Mouse (Mus musculus): ENCODE measurements around the gene Phf24. TPM values are rescaled to one million over a fixed set of nuclear protein-coding genes. Genes with fewer than 3 reads are reported as not detected.

The Phf24 gene
- 0.73 and 0.83 TPM in 2 replicates for polyA plus RNA-seq (2015; fragmentation: Nextera tagmentation; extraction: Ambion mirVana)

DNA sequence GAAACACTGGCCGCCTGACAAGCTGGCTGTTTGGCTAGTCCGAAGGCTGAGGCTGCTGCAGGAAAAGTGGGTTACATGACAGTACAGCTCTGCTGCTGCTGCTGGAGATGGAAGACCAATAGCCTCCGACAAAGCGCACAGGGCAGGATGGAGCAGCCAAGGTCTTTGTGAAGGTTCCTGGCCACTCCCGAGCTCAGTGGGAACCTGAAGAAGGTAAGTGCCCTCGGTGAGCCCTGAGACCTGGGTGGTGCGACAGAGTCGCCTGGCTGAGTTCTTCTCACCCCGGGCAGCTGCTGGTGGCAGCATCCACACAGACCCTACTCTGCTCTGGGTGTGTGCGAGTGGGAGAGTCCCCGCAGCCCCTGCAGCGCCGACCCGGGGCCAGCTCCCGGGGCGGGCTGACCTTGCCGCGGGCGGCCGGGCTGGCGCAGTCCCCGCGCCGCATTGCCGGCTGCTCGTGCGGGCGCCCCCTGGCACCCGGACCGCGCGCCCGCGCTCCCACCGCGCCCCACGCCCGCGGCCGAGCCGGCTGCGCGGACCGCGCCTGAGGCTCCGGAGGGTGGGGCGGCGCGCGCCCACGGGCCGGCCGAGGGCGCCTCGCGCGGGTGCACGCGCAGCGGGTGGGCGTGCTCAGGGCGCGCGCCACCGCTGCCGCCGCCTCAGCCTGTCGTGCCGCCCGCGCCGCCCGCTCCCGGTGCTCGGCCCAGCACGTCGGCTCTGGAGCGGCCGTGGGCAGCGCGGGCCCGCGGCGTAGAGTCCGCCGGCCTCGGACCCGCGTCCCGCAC, at the start of gene Phf24:
Gene Phf24 (plus strand): TSS at position 44 of the 785 bp plus-strand sequence.
- peak; percentile 82 for ATAC-seq
- Histone ChIP-seq H3K27me3 (replicated peaks; ENCODE audit: control insufficient read depth, insufficient read depth, low read length) (peaks cover 37% of the 10 kb centered on the region), H3K4me2 (ENCODE audit: low read depth, low read length) (peak within 1 kb of the TSS; percentile 97), H3K4me1 (ENCODE audit: control insufficient read depth, insufficient read depth, low read length) (peaks cover 3% of the 10 kb centered on the region; the same call in 1 of the 2 replicates), H3K4me3 (ENCODE audit: low read length) (peak within 1 kb of the TSS; percentile 65), H3K9ac (ENCODE audit: low read depth, low read length) (peak within 1 kb of the TSS; percentile 77), H3K9me3 (ENCODE audit: control insufficient read depth, low read length) (no peaks in the 10 kb centered on the region), H3K27ac (ENCODE audit: low read length) (no peak within 1 kb of the TSS), H3K36me3 (ENCODE audit: control insufficient read depth, insufficient read depth, low read length) (no peaks in the 10 kb centered on the region)
- WGBS: under 1% methylated on average over 54 of the region's 90 CpGs

DNA sequence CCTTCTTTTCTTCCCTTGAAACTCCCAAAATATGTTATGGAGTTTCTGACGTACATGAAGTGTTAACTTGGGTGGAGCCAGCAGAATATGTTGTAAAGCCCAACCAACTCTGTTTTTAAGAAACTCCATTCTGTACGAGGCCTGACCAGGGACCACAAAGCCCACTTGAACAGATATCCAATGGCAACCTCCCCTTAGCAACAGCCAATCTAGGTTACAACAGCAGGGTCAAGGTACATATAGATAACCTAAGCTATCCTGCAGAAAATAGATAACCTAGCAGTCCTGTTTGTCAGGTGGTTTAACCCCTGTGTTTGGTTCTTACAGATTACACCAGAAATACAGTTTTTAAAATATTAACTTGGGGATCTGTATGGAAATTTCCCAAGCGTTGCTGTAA, 49.1 kb upstream of the Phf24 start:
- 39% methylated on average over 3 of the region's 3 CpGs for WGBS
- peak; percentile 95 for ATAC-seq
- no peak overlapping the region for H3K9ac ChIP-seq (ENCODE audit: low read depth, low read length)
- H3K4me1 ChIP-seq (ENCODE audit: control insufficient read depth, insufficient read depth, low read length): no peaks in the 10 kb centered on the region
- H3K4me3 ChIP-seq (ENCODE audit: low read length): no peak overlapping the region
- no peaks in the 10 kb centered on the region for H3K27me3 ChIP-seq (replicated peaks; ENCODE audit: control insufficient read depth, insufficient read depth, low read length)
- no peaks in the 10 kb centered on the region for H3K9me3 ChIP-seq (ENCODE audit: control insufficient read depth, low read length)
- H3K4me2 ChIP-seq (ENCODE audit: low read depth, low read length): 0 out of 2 replicates have a peak overlapping the region, but pooled peaks have one; percentile 26
- 0 out of 2 replicates have a peak overlapping the region, but pooled peaks have one; percentile 12 for H3K27ac ChIP-seq (ENCODE audit: low read length)
- H3K36me3 ChIP-seq (ENCODE audit: control insufficient read depth, insufficient read depth, low read length): no peaks in the 10 kb centered on the region

DNA sequence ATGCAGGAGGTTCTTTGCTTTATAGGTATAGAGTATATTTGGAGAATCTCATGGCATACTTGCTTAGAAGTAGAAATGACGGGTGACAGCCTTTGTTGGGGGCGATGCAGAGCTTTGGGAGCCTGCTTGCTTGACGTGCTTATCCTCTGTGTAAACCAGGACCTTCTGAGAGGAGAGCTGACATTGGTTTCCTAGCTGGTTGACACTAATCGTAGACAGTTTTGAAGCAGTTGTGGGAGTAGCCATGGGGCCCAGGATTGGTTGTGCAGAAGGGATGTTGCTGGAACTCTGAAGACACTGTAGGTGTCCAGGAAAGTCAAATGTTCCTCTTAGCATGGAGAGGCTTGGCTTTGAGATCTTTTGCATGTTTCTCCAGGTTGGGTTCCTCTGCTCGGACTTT, 48.3 kb upstream of the Phf24 start:
- no peaks in the 10 kb centered on the region for H3K27me3 ChIP-seq (replicated peaks; ENCODE audit: control insufficient read depth, insufficient read depth, low read length)
- no peaks in the 10 kb centered on the region for H3K9me3 ChIP-seq (ENCODE audit: control insufficient read depth, low read length)
- WGBS: 84% methylated on average over 5 of the region's 5 CpGs
- no peaks in the 10 kb centered on the region for H3K36me3 ChIP-seq (ENCODE audit: control insufficient read depth, insufficient read depth, low read length)
- ATAC-seq: no peak
- H3K9ac ChIP-seq (ENCODE audit: low read depth, low read length): no peak overlapping the region
- H3K27ac ChIP-seq (ENCODE audit: low read length): no peak overlapping the region
- no peak overlapping the region for H3K4me3 ChIP-seq (ENCODE audit: low read length)
- H3K4me1 ChIP-seq (ENCODE audit: control insufficient read depth, insufficient read depth, low read length): no peaks in the 10 kb centered on the region
- H3K4me2 ChIP-seq (ENCODE audit: low read depth, low read length): no peak overlapping the region

DNA sequence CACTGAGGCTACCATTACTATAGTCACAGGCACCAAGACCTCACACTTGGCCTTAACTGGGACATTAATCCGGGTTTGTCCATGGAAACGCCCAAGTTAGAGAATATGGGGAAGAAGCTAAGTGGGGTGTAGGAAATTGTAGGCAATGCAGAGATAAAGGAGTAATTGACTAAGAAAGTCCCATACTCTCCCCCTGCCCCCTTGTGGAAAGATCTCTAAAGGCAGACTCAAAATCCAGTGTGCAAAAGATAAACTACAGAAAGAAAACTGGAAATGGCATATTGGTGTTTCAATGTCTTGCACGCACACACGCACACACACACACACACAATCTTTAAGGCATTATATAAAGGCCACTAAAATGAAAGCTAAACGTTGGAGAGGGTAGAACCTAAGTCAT, 45.7 kb upstream of the Phf24 start:
- no peaks in the 10 kb centered on the region for H3K36me3 ChIP-seq (ENCODE audit: control insufficient read depth, insufficient read depth, low read length)
- 77% methylated on average over 5 of the region's 5 CpGs for WGBS
- no peak overlapping the region for H3K27ac ChIP-seq (ENCODE audit: low read length)
- no peaks in the 10 kb centered on the region for H3K9me3 ChIP-seq (ENCODE audit: control insufficient read depth, low read length)
- no peak overlapping the region for H3K4me3 ChIP-seq (ENCODE audit: low read length)
- no peaks in the 10 kb centered on the region for H3K27me3 ChIP-seq (replicated peaks; ENCODE audit: control insufficient read depth, insufficient read depth, low read length)
- no peak overlapping the region for H3K4me2 ChIP-seq (ENCODE audit: low read depth, low read length)
- no peak for ATAC-seq
- no peaks in the 10 kb centered on the region for H3K4me1 ChIP-seq (ENCODE audit: control insufficient read depth, insufficient read depth, low read length)
- H3K9ac ChIP-seq (ENCODE audit: low read depth, low read length): no peak overlapping the region

DNA sequence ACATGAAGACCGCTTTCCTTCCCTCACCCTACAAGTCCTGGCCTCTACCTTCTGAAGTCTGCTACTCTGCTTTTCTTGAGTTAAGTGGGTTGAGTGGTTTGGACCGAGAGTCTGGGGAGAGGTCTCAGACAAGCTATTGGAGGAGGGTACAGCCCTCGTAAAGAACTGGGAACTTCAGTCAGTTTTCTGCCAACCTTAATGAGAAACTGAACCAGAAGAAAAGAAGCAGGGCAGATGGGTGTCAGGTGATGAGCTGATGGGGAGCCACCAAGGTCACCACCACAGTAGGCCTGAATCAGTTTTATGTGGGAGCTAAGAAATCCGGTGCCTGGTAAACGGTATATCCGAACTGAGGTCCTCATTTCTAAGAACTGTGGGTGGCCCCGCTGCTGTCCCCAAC, 44.3 kb upstream of the Phf24 start:
- WGBS: 93% methylated on average over 7 of the region's 7 CpGs
- no peak overlapping the region for H3K27ac ChIP-seq (ENCODE audit: low read length)
- ATAC-seq: no peak
- H3K27me3 ChIP-seq (replicated peaks; ENCODE audit: control insufficient read depth, insufficient read depth, low read length): no peaks in the 10 kb centered on the region
- no peaks in the 10 kb centered on the region for H3K4me1 ChIP-seq (ENCODE audit: control insufficient read depth, insufficient read depth, low read length)
- H3K36me3 ChIP-seq (ENCODE audit: control insufficient read depth, insufficient read depth, low read length): no peaks in the 10 kb centered on the region
- H3K4me2 ChIP-seq (ENCODE audit: low read depth, low read length): no peak overlapping the region
- H3K9ac ChIP-seq (ENCODE audit: low read depth, low read length): no peak overlapping the region
- H3K9me3 ChIP-seq (ENCODE audit: control insufficient read depth, low read length): no peaks in the 10 kb centered on the region
- no peak overlapping the region for H3K4me3 ChIP-seq (ENCODE audit: low read length)

DNA sequence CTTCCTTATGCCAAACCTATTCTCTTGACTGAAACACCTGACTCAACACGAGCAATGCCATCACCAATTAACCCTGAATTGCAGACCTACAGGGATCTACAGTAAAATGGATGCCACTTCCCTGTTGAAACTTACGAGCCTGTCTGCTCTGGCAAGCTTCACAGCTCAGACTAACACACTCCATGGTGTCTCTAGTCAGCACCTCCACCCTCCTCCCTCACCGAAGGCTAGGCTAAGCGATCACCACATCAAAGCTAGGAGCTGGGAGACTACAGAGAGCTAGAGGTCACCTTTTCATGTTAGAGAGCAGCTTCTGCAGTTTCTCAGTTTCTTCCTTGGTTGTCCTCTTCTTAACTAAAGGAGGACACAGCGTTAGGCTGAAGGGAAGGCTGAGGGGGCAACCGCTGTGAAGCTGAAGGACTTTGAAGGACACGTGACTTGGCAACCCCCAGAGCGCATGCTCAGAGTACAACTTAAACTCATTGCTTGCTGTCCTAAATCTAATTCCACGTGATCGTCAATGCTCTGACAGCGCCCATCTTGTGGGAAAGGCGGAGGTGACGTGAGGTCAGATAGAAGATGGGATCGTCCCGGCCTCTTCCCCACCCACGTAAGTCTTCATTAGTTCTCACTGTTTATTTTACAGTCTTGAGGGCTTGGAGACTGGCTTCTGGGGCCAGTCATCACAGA, 43.6 kb upstream of the Phf24 start:
- ATAC-seq: no peak
- Histone ChIP-seq H3K9ac (ENCODE audit: low read depth, low read length) (no peak overlapping the region), H3K36me3 (ENCODE audit: control insufficient read depth, insufficient read depth, low read length) (no peaks in the 10 kb centered on the region), H3K4me1 (ENCODE audit: control insufficient read depth, insufficient read depth, low read length) (no peaks in the 10 kb centered on the region), H3K27me3 (replicated peaks; ENCODE audit: control insufficient read depth, insufficient read depth, low read length) (no peaks in the 10 kb centered on the region), H3K27ac (ENCODE audit: low read length) (no peak overlapping the region), H3K9me3 (ENCODE audit: control insufficient read depth, low read length) (no peaks in the 10 kb centered on the region), H3K4me2 (ENCODE audit: low read depth, low read length) (no peak overlapping the region), H3K4me3 (ENCODE audit: low read length) (no peak overlapping the region)
- WGBS: 74% methylated on average over 16 of the region's 16 CpGs

DNA sequence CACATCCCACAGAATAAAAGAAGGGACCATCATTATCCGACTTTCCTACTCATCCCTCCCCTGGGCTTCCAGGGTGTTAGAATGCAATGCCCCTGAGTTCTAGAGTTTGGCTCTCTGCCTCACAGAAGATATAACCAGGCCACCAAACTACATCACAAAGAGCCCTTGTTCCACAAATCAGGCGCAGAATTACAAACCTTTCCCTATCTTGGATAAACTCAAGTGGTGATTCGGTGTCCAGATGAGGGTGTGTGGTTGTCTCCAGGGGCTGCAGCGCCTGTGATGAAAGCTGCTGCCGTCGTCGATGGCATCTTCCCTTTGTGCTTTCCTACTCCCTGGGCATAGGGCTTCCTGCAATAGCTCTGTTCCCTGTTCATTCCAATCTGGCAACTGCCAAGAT, 42.3 kb upstream of the Phf24 start, which contains the start of gene Fam205c:
Gene Fam205c (minus strand): TSS at position 101 of the 400 bp plus-strand sequence.
- no peaks in the 10 kb centered on the region for H3K9me3 ChIP-seq (ENCODE audit: control insufficient read depth, low read length)
- no peaks in the 10 kb centered on the region for H3K27me3 ChIP-seq (replicated peaks; ENCODE audit: control insufficient read depth, insufficient read depth, low read length)
- H3K4me2 ChIP-seq (ENCODE audit: low read depth, low read length): no peak within 1 kb of the TSS
- H3K27ac ChIP-seq (ENCODE audit: low read length): no peak within 1 kb of the TSS
- no peak within 1 kb of the TSS for H3K9ac ChIP-seq (ENCODE audit: low read depth, low read length)
- H3K4me1 ChIP-seq (ENCODE audit: control insufficient read depth, insufficient read depth, low read length): no peaks in the 10 kb centered on the region
- no peak within 1 kb of the TSS for H3K4me3 ChIP-seq (ENCODE audit: low read length)
- 81% methylated on average over 7 of the region's 7 CpGs for WGBS
- H3K36me3 ChIP-seq (ENCODE audit: control insufficient read depth, insufficient read depth, low read length): no peaks in the 10 kb centered on the region
- no peak for ATAC-seq

DNA sequence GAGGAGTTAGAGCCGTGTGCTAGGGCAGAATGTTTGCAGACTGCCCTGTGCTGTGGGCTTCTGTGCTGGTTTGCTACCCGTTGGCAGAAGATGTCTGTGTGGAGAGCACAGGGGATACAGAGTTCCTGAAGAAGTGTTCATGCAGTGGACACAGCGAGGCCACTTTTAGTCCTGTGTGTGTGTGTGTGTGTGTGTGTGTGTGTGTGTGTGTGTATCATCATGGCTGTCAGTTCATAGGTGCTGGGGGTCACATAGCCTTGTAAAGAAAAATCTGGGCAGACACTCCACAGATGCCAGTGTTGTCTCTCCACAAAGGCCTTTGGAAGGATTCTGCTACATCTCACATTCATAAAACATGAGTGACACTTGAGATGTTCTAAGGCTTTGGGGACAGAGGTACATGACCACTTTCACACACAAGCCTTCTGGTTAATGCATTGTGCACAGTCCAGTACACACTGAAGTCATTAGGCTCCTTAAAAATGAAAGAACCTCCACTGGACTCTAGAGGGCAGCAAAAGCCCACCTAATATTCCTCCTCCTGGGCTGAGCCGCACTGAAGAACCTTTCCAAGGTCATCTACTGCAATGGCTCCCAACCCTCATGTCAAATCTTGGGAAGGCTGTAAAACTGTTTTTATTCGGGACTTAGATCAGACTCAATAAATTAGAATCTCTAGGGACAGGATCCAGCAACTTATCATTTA, 39.7 kb upstream of the Phf24 start:
- Histone ChIP-seq H3K9ac (ENCODE audit: low read depth, low read length) (no peak overlapping the region), H3K4me1 (ENCODE audit: control insufficient read depth, insufficient read depth, low read length) (no peaks in the 10 kb centered on the region), H3K27me3 (replicated peaks; ENCODE audit: control insufficient read depth, insufficient read depth, low read length) (no peaks in the 10 kb centered on the region), H3K9me3 (ENCODE audit: control insufficient read depth, low read length) (no peaks in the 10 kb centered on the region), H3K4me3 (ENCODE audit: low read length) (no peak overlapping the region), H3K36me3 (ENCODE audit: control insufficient read depth, insufficient read depth, low read length) (no peaks in the 10 kb centered on the region), H3K4me2 (ENCODE audit: low read depth, low read length) (no peak overlapping the region), H3K27ac (ENCODE audit: low read length) (no peak overlapping the region)
- ATAC-seq: peak; percentile 75
- 26% methylated on average over 5 of the region's 5 CpGs for WGBS

DNA sequence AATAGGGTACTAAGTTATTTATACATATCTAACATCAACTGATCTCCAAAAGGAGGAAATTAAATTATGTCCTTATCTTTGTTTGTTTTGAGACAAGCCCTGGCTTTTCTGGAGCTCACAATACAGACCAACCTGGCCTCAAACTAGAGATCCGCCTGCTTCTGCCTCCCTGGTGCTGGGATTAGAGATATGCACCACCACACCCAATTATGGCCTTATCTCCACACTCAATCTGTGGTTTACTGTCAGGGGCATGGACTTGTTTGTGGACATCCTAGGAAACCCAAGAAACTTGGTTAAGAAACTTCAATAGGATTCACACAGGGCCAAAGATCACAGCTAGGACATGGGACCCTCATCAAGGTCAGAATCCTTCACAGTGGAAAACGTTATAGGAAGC, 38.8 kb upstream of the Phf24 start:
- H3K9ac ChIP-seq (ENCODE audit: low read depth, low read length): no peak overlapping the region
- H3K4me1 ChIP-seq (ENCODE audit: control insufficient read depth, insufficient read depth, low read length): no peaks in the 10 kb centered on the region
- no peak overlapping the region for H3K4me2 ChIP-seq (ENCODE audit: low read depth, low read length)
- no peaks in the 10 kb centered on the region for H3K27me3 ChIP-seq (replicated peaks; ENCODE audit: control insufficient read depth, insufficient read depth, low read length)
- H3K36me3 ChIP-seq (ENCODE audit: control insufficient read depth, insufficient read depth, low read length): no peaks in the 10 kb centered on the region
- no peak overlapping the region for H3K4me3 ChIP-seq (ENCODE audit: low read length)
- no peak for ATAC-seq
- H3K27ac ChIP-seq (ENCODE audit: low read length): no peak overlapping the region
- WGBS: 73% methylated on average over 2 of the region's 2 CpGs
- H3K9me3 ChIP-seq (ENCODE audit: control insufficient read depth, low read length): no peaks in the 10 kb centered on the region

All from intestine, embryonic 16.5 days (tissue).